ENCODE assay signal across 8 mouse cellular contexts in genomic region chr17:35916297-35917142, GRCm38 (mm10). TPM values are rescaled to one million over a fixed set of nuclear protein-coding genes. Genes with fewer than 3 reads are reported as not detected.
A peak's percentile ranks its signal among the peaks of the same experiment; 100 is the strongest.
DNase-seq lines count a peak whose midpoint lies in the region; ATAC-seq and TF ChIP-seq lines count a peak whose summit lies in the region.

Gene Mrps18b, minus strand, starts transcription at chr17:35916389.
Gene Ppp1r10, plus strand, starts transcription at chr17:35916434.

- peak; percentile 93 for ATAC-seq in heart, embryonic 15.5 days (replicated peaks; ENCODE audit: insufficient number of reproducible peaks, insufficient read depth, low FRiP score, low read depth)
- peak; percentile 86 for ATAC-seq in liver, embryonic 14.5 days (ENCODE audit: insufficient read depth)
- ATAC-seq in neural tube, embryonic 11.5 days (ENCODE audit: insufficient read depth, low FRiP score, low TSS enrichment) = peak; percentile 92
- ATAC-seq in stomach, postnatal 0 days (ENCODE audit: low FRiP score, low TSS enrichment) = peak; percentile 94

- peak; percentile 62; the same call in 1 of the 2 replicates for TF ChIP-seq EP300 in liver, embryonic 14.5 days (IDR thresholded peaks at IDR 0.05; ENCODE audit: low read depth)
- peak; percentile 90 for TF ChIP-seq EP300 in stomach, postnatal 0 days (optimal IDR thresholded peaks at IDR 0.05)

- peaks cover 34% of the 10 kb centered on the region for H3K4me1 ChIP-seq in forebrain, embryonic 10.5 days
- peaks cover 32% of the 10 kb centered on the region for H3K4me1 ChIP-seq in heart, embryonic 15.5 days (replicated peaks)
- H3K4me1 ChIP-seq in liver, embryonic 14.5 days (replicated peaks; ENCODE audit: control insufficient read depth in 2 of 2, insufficient read depth in 2 of 2, low read length in 1 of 2) = peaks cover 22 to 31% of the 10 kb centered on the region in 2 experiments
- H3K4me1 ChIP-seq in neural tube, embryonic 11.5 days (ENCODE audit: control insufficient read depth, insufficient read depth, low read length) = peaks cover 12% of the 10 kb centered on the region
- H3K4me1 ChIP-seq in stomach, postnatal 0 days (replicated peaks; ENCODE audit: control insufficient read depth, insufficient read depth) = peaks cover 4% of the 10 kb centered on the region

- peak; percentile 81 for TF ChIP-seq CTCF in liver, embryonic 14.5 days (IDR thresholded peaks at IDR 0.05; ENCODE audit: low read depth)
- TF ChIP-seq CTCF in stomach, postnatal 0 days (IDR thresholded peaks at IDR 0.05; ENCODE audit: low read depth) = peak; percentile 81

- H3K4me3 ChIP-seq in forebrain, embryonic 10.5 days = peak within 1 kb of the TSS; percentile 83
- peak within 1 kb of the TSS; percentile 83 for H3K4me3 ChIP-seq in heart, embryonic 15.5 days
- peak within 1 kb of the TSS; percentile 86 to 88 for H3K4me3 ChIP-seq in liver, embryonic 14.5 days (ENCODE audit: insufficient read depth in 1 of 2, low read depth in 2 of 2, low read length in 2 of 2)
- H3K4me3 ChIP-seq in neural tube, embryonic 11.5 days (ENCODE audit: low read depth, low read length) = peak within 1 kb of the TSS; percentile 82
- peak within 1 kb of the TSS; percentile 75 for H3K4me3 ChIP-seq in stomach, postnatal 0 days (ENCODE audit: low read depth, low read length)

- H3K9me3 ChIP-seq in forebrain, embryonic 10.5 days = no peaks in the 10 kb centered on the region
- H3K9me3 ChIP-seq in heart, embryonic 15.5 days (replicated peaks) = no peaks in the 10 kb centered on the region
- no peaks in the 10 kb centered on the region for H3K9me3 ChIP-seq in liver, embryonic 14.5 days (ENCODE audit: control insufficient read depth, low read length)
- H3K9me3 ChIP-seq in neural tube, embryonic 11.5 days (ENCODE audit: control insufficient read depth, low read length) = no peaks in the 10 kb centered on the region
- H3K9me3 ChIP-seq in stomach, postnatal 0 days (ENCODE audit: control insufficient read depth, low read length) = no peaks in the 10 kb centered on the region

- H3K27ac ChIP-seq in forebrain, embryonic 10.5 days = peak within 1 kb of the TSS; percentile 97
- peak within 1 kb of the TSS; percentile 97 for H3K27ac ChIP-seq in heart, embryonic 15.5 days
- H3K27ac ChIP-seq in liver, embryonic 14.5 days = peak within 1 kb of the TSS; percentile 97
- peak within 1 kb of the TSS; percentile 97 for H3K27ac ChIP-seq in neural tube, embryonic 11.5 days (ENCODE audit: low read depth, low read length)
- H3K27ac ChIP-seq in stomach, postnatal 0 days (replicated peaks) = peak within 1 kb of the TSS; percentile 95

- H3K36me3 ChIP-seq in forebrain, embryonic 10.5 days (replicated peaks) = peaks cover 54% of the 10 kb centered on the region
- peaks cover 25% of the 10 kb centered on the region for H3K36me3 ChIP-seq in heart, embryonic 15.5 days
- H3K36me3 ChIP-seq in liver, embryonic 14.5 days (replicated peaks; ENCODE audit: control insufficient read depth, insufficient read depth, low read depth) = peaks cover 29% of the 10 kb centered on the region
- H3K36me3 ChIP-seq in neural tube, embryonic 11.5 days (ENCODE audit: control insufficient read depth, insufficient read depth, low read length) = no peaks in the 10 kb centered on the region; the same call in 1 of the 2 replicates
- H3K36me3 ChIP-seq in stomach, postnatal 0 days (ENCODE audit: control insufficient read depth, insufficient read depth, low read length) = no peaks in the 10 kb centered on the region

- under 1% methylated on average over 83 of the region's 83 CpGs for WGBS in forebrain, embryonic 10.5 days
- under 1% methylated on average over 83 of the region's 83 CpGs for WGBS in heart, embryonic 15.5 days
- under 1% methylated on average over 83 of the region's 83 CpGs for WGBS in liver, embryonic 14.5 days (ENCODE audit: insufficient replicate concordance)
- WGBS in neural tube, embryonic 11.5 days = under 1% methylated on average over 82 of the region's 83 CpGs
- WGBS in stomach, postnatal 0 days = under 1% methylated on average over 83 of the region's 83 CpGs

- peak within 1 kb of the TSS; percentile 86 for H3K9ac ChIP-seq in heart, embryonic 15.5 days
- peak within 1 kb of the TSS; percentile 100 for H3K9ac ChIP-seq in liver, embryonic 14.5 days (replicated peaks)
- H3K9ac ChIP-seq in neural tube, embryonic 11.5 days (ENCODE audit: low read length) = peak within 1 kb of the TSS; percentile 98
- peak within 1 kb of the TSS; percentile 80 for H3K9ac ChIP-seq in stomach, postnatal 0 days (ENCODE audit: low read length)

- peak; percentile 98 to 100 for DNase-seq in CD8-positive naive resting alpha-beta T cell, adult 2 months (ENCODE audit: low read depth in 2 of 2, low spot score in 2 of 2)
- DNase-seq in c-Kit-positive CD71-negative TER-119-negative erythroid progenitor cells, embryonic 14.5 days (ENCODE audit: low read depth) = peak; percentile 95
- DNase-seq in forebrain, embryonic 10.5 days (ENCODE audit: extremely low spot score, low spot score) = peak; percentile 99
- DNase-seq in kidney, postnatal 25 days = peak; percentile 98 to 100
- peak; percentile 97 to 98 (median 98) for DNase-seq in liver, embryonic 14.5 days (ENCODE audit: low read depth in 3 of 3, low spot score in 3 of 3)
- peak; percentile 99 for DNase-seq in neural tube, embryonic 11.5 days (ENCODE audit: low spot score)
- DNase-seq in stomach, postnatal 0 days (ENCODE audit: low spot score) = peak; percentile 99

- H3K4me2 ChIP-seq in heart, embryonic 15.5 days = peak within 1 kb of the TSS; percentile 78
- peak within 1 kb of the TSS; percentile 96 for H3K4me2 ChIP-seq in liver, embryonic 14.5 days (ENCODE audit: low read depth)
- H3K4me2 ChIP-seq in neural tube, embryonic 11.5 days (ENCODE audit: low read depth) = peak within 1 kb of the TSS; percentile 92
- H3K4me2 ChIP-seq in stomach, postnatal 0 days (replicated peaks; ENCODE audit: low read depth) = peak within 1 kb of the TSS; percentile 70

- no peaks in the 10 kb centered on the region for H3K27me3 ChIP-seq in forebrain, embryonic 10.5 days (ENCODE audit: poor library complexity, severe bottlenecking)
- H3K27me3 ChIP-seq in heart, embryonic 15.5 days = no peaks in the 10 kb centered on the region
- no peaks in the 10 kb centered on the region for H3K27me3 ChIP-seq in liver, embryonic 14.5 days (ENCODE audit: control insufficient read depth, insufficient read depth, low read length)
- H3K27me3 ChIP-seq in neural tube, embryonic 11.5 days (ENCODE audit: control insufficient read depth, insufficient read depth, low read length) = no peaks in the 10 kb centered on the region
- no peaks in the 10 kb centered on the region for H3K27me3 ChIP-seq in stomach, postnatal 0 days (ENCODE audit: control insufficient read depth, insufficient read depth, low read length)

RNA-seq across cellular contexts. Expression of gene Mrps18b, which starts in this region (rescaled TPM):
- polyA plus RNA-seq in forebrain, embryonic 10.5 days (2016; fragmentation: Nextera tagmentation; extraction: Ambion mirVana) = 98.2 and 107 TPM in 2 replicates
- 64.2 and 69.2 TPM in 2 replicates for polyA plus RNA-seq in heart, embryonic 15.5 days (2015; fragmentation: Nextera tagmentation; extraction: Ambion mirVana)
- polyA plus RNA-seq in liver, embryonic 14.5 days (2012; rRNA removed) = 42.6 and 51.6 TPM in 2 replicates
- 73.8 and 74.1 TPM in 2 replicates for polyA plus RNA-seq in liver, embryonic 14.5 days (2014; fragmentation: Nextera tagmentation; extraction: Ambion mirVana)
- 67.9 and 72.0 TPM in 2 replicates for polyA plus RNA-seq in neural tube, embryonic 11.5 days (2014; fragmentation: Nextera tagmentation; extraction: Ambion mirVana)
- 80.0 and 83.4 TPM in 2 replicates for polyA plus RNA-seq in stomach, postnatal 0 days (2015; fragmentation: Nextera tagmentation; extraction: Ambion mirVana)

RNA-seq across cellular contexts. Expression of gene Ppp1r10, which starts in this region (rescaled TPM):
- 60.5 and 61.5 TPM in 2 replicates for polyA plus RNA-seq in forebrain, embryonic 10.5 days (2016; fragmentation: Nextera tagmentation; extraction: Ambion mirVana)
- 26.5 and 28.1 TPM in 2 replicates for polyA plus RNA-seq in heart, embryonic 15.5 days (2015; fragmentation: Nextera tagmentation; extraction: Ambion mirVana)
- polyA plus RNA-seq in liver, embryonic 14.5 days (2012; rRNA removed) = 12.3 and 15.6 TPM in 2 replicates
- 15.4 and 17.4 TPM in 2 replicates for polyA plus RNA-seq in liver, embryonic 14.5 days (2014; fragmentation: Nextera tagmentation; extraction: Ambion mirVana)
- polyA plus RNA-seq in neural tube, embryonic 11.5 days (2014; fragmentation: Nextera tagmentation; extraction: Ambion mirVana) = 48.9 and 49.3 TPM in 2 replicates
- 13.9 and 17.4 TPM in 2 replicates for polyA plus RNA-seq in stomach, postnatal 0 days (2015; fragmentation: Nextera tagmentation; extraction: Ambion mirVana)

Comparison
In these comparisons a context has a peak if more than half of its experiments do, and no peak if none do; other contexts are left out.
1. Peak in every context shown above with its lines: DNase-seq, ATAC-seq, H3K4me3 ChIP-seq and H3K27ac ChIP-seq.